Mouse (Mus musculus) common myeloid progenitor, adult 5-6 weeks (primary cell): ENCODE measurements at regions not wholly inside any gene's neighbourhood (a gene's known extent, or its start where the extent isn't known, plus 50 kb on each side); places are given as distances from the start of the nearest gene placed in this dataset.

Source experiments
- ATAC-seq: replicated peaks from 2 replicates; pipeline ENCODE4 v1.8.0; 2016; ENCODE audit warnings: low read depth, mild to moderate bottlenecking, moderate TSS enrichment, inconsistent platforms; ENCODE audit not compliant: poor library complexity, severe bottlenecking

DNA sequence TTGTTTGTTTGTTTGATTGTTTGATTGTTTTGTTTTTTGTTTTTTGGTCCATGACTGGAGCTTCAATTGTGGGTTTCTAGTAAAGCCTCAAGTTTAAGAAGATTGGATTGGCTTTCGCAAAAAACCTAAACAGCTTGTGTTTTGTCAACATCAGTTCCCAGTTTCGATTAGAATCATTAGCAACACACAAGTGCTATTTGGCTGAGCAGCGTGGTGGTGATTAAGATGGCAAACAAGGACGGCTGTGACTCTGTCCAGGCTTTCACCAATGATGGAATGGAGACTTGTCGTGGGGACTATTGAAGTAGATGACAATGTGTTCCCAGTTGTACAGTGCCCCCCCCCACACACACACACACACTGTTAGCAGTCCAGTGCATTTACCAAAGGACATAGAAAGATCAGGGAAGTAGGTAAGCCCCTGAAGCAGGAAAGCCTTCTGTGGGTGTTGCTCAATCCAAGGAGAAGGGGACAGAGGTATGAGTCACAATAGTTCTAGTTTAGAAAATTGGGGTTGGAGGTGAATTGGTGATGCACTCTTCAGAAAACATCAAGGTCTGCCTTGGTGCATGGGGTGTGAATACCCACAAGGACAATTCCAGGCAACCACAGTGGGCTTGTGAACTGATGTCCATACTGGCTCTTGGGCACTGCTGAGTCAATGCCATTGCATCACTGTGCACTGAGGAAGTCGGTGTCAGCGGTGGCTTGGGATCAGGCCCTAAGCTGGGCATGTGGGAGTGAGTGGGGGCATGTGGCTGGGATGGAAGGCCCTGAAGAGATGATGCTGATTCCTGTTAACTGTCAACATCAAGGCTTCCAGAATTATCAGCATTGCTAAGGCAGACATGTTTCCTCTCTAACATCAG is 174.5 kb upstream of the Cox10 start:
- ATAC-seq = peak; percentile 36; the same call in 1 of the 2 replicates

DNA sequence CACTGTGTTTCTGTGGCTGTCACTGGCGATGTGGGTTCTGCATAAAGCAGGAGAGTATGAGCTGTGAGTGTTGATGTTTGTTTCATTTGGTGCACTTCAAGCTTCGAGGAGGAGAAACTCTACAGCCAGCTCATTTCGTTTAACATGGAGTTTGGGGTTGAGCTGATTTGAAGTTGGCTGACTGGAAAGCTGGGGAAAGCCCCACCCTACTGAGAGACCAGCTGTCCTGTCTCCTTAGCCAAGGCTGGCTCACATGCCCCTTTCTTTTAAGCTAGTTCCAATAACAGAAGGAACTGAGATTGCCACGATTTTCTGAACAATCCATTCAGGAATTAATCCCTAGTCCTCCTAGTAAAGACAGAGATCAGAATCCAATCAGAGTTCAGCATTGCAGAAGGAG is 157.6 kb upstream of the Cox10 start:
- no peak for ATAC-seq

DNA sequence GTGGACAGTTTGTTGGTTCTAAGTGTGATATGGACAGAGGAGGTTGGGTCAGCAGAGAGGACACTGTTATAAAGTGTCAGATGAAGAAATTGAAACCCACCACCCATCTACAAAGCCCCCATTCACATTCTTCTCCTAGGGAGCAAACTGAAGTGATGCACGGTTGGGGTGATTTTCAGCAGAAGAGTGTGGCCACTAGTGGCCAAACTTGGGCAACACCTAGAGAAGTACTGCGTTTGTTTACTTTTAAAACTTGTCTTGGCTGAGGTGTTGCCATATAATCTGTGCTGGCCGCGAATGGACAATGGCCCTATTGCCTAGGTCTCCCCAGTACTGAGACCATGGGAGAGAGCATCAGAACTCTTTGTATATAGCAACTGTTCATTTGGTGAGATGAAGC is 150.8 kb upstream of the Cox10 start:
- ATAC-seq = 0 out of 2 replicates have a peak, but pooled peaks have one; percentile 25

DNA sequence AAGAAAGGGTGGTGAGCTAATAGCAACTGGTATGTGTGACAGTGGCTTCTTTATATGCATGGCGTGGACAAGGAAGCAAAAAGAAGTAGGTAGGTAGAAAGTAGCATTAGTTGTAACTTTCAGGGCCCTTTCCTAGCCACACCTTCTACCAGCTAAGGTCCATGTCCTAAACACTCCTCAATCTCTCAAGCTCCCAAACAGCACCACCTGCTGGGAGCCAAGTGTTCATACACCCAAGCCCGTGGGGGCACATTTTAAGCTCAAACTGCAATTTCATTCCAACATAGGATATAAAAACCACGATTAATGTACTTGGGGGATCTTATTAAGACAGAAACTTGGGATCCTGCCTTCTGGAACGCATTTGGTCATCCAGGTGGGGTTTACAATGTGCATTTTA is 141.6 kb upstream of the Cox10 start:
- ATAC-seq = no peak

DNA sequence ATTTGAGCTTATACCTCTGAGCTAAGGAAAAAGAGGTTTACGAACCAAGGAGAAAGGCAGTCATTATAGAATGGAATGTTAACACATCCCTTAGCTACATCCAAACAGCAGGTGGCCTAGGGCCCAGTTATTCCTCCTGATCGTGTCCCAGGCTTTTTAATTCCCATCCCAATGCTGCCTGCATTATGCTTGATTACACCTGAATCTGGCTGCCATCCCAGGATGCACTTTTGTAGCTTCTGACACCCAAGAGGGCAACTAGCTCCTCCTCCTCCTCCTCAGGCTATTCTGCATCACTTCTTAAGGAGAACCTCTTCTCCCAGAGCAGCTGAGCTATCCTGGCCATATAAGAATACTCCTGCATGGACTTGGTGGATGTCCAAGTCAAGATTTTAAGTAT is 137.9 kb upstream of the Cox10 start:
- ATAC-seq = no peak

DNA sequence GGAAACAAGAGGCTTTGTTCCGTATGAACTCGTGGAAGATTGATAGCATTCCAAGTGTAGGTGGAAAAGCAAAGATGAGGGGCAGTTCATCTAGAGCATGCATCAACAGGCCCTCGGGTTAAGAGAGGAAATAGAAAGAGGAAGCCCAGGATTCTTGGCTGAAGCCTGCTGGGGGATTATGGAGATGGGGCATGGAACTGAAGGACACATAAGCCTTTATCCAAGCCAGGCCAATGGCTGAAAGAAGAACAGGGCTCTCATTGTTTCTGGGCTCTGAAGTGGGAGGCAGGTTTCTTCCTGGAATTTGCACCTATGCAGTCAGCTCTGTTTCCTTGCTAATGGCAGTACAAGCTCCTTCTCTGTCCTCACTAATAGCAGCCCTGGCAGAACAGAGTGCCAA is 131.6 kb upstream of the Cox10 start:
- no peak for ATAC-seq

DNA sequence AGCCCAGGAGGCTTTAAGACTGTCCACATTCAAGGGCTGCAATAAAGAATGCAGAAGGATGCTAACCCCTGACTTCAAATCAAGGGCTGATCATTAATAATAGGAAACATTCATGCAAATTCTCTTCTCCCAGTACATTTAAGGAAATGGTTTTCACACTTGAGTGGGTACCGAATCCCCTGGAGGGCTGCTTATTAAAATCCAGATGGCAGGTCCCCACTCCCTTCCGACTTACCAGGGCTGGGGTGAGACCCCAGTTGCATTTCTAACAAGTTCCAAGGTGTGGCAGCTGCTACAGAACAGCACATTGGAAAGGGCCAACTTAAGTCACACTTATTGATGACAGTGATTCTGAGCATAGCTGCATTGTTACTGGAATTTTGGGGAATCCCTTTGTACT is 129.0 kb upstream of the Cox10 start:
- no peak for ATAC-seq

DNA sequence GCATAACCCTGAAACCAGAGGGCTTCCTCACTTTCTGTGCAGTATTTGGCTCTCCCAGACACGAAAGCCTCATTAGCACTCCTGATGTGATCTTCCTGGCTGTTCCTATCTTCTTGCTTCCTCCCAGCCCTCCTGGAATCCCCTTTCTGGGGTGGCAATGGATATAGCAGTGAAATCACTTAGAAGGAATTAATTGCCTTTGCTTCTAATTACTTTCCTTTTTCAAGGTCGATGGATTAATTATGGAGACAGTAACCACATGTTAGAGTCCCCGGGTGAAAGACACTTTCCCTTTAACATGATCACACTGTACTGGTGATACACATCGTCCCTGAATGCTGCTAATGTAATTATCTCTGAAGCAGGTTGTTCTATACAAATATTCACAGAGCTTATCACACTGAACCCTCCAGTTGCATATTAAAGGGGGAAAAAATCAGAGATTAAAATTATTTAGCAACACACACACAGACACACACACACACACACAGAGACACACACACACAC is 128.1 kb upstream of the Cox10 start:
- no peak for ATAC-seq

DNA sequence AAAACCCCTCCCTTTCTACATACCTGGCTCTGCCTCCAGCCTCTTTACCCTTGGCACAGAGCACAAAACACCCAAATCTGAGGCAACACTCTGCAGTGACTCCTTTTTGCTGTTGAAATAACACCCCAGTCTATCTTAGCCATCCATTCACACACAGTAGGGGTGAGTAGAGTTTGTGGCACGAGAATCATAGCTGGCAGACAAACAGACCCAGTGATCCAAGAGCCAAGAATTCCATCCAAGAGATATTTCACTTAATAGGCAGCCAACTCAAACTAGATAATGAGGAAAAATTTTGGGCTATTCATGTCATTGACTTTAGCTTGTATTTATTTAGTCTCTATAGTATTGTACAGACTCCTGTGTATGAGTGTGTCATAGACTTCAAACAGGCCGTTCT is 126.9 kb upstream of the Cox10 start:
- ATAC-seq = no peak

DNA sequence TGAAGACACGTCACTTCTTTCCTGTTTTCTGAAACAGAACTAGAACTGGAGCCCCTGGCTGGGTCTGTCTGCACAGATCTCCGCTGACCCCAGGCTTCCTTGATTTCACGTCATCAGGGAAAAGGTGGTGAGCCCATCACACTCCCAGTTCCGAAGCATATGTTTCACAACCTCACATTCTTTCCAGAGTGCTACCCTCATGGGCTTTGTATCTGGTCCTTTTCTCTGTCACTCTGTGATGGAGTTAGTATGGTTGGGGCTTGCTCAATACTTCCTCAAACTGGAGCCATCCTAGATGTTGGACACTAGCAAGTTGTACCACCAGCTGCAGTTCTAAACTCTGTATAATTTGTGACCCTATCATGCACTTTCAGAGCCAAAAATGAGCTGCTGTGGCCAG is 125.8 kb upstream of the Cox10 start:
- ATAC-seq = peak; percentile 46

DNA sequence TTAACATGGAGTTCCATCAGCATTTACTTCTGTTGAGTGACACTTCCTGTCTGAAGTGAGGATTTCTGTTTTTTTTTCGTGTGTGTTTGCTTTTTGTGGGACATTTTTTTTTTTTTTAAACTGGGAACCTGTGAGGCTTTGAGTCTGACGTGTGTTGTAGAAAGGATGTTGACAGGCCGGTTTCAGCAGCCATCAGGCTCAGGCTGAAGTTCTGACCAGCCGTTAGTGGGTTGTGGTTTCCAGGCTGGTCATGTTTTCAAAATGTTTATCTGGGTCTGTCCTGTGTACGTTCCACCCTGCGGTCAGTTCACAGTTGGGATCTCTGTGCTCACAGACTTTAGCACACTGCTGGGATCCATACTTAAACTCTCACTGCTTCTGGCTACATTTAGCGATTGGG is 125.0 kb upstream of the Cox10 start:
- ATAC-seq = peak; percentile 79

DNA sequence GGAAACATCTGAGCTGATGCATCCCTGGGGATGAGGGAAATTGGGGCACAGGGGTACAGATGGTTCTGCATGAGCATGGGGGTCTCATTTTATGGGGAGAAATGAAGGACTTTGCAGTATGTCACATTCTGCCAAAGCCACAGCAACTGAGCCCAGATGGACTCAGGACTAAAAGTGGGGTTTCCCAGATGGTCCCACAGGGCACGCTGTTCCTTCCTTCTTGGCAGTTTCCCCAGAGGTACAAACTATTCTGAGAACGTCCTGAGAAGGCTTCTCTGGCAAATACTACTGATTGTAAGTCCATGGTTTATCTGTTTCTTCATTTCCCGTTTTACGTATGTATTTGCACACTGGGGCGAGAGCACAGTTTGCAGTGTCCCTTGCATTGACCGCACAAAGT is 121.6 kb upstream of the Cox10 start:
- no peak for ATAC-seq

DNA sequence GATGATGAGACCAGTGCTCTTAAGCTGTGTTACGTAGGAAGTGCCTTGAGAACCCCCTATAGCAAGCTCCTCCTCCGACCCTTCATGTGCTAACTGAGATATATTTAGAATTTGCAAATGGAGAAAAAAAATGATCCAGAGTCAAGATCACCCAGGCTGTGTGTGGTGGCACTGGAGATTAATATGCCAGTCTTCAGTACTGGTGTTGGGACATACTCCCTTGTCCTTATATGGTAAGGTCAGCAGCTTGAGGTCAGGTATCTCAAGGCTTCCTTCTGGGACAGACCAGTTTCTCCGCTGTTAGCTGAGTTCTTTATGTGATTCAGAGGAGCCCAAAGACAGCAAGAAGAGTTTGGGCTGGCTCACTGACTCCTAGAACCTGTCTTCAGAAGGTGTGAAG is 116.0 kb upstream of the Cox10 start:
- no peak for ATAC-seq

DNA sequence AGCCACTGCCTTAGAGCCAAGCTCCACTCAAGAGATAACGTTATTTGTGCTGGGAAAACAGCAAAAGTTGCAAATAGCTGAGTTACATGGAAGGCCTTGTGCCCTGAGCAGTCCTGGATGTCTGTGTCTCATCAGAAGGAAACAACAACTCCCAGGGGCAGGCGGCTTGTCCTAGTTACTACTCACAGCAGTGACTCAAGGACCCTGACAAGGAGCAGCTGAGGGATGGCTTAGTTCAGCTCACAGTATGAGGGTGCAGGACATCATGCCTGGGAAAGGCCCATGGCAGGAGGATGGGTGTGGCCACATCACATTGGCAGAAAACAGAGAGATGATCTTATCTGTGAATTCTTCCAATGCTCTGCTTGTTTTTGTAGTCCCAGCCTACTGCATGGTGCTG is 109.4 kb upstream of the Cox10 start:
- 0 out of 2 replicates have a peak, but pooled peaks have one; percentile 8 for ATAC-seq

DNA sequence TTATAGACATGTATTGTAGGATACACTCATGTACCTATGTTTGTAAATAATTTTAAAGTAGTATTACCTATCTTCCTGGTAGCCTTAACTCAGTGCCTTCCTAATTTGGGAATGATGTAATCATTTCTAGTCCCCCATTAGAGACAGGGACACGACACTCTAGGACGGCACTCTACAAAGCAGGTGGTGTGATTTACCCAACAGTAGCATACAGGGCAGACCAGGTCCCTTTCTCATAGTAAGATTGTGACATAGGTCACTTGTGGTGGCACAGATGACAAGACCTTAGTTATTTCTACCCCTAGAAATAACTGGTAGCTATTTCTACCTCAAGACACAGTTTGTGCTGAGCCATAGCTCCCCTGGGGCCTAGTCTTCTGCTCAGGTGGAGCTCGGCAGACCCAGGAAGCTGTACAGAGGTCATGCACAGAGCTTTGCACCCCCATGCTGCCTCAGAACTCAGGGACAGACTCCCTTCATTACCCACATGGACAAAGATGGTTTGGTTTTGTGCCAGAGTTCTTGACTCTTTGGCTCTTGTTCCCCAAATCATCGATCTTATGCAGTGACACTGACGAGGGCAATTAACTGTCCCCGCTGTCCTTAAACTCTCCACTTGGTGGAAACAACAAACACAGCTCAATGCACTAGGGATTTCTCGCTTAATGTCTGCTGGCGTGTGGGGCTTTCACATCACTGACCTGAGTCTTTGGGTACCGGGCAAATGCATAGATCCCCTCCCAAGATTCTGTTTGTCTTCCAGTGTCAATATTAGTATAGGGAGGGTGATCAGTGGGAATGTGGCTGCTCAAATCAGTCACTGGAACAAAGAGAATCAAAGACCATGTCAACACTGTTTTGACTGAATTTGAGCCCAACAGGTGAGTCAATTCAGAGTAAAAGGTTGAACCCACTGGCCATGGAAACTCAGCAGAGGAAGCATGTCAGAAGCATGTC is 108.5 kb upstream of the Cox10 start:
- ATAC-seq = no peak

DNA sequence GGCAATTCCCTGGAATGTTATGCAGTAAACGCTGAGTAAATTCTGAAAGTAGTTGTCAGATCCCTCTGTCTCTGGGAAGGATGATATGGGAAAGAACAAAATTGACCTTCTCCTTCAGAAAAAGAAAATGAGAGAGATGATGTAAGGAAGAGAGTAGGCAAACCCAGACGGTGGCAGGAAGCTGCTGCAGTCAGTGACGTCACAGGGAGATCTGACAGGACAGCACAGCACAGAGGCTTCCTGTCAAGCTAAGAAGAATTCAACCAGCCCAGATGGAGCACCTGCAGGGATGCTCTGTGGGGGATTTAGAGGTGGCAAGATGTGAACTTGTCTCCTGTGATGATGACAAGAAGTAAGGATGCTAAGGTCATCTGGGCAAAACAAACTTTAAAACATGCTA is 107.7 kb upstream of the Cox10 start:
- no peak for ATAC-seq

DNA sequence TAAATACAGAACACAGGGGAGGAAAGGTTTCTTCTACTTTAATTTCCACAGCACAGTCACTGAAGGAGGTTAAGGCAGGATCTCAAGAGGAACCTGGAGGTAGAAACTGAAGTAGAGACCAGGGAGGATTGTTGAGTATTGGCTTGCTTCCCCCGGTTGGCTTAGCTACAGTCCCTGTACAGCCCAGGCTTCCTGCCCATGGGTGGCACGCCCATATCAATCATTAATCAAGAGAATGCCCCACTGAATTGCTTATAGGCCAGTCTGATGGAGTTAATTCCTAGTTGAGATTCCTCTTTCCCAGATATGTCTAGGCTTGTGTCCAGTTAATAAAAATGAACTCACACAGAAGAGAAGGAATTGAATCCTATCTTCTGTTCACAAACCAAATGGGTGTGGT is 107.3 kb upstream of the Cox10 start:
- no peak for ATAC-seq

DNA sequence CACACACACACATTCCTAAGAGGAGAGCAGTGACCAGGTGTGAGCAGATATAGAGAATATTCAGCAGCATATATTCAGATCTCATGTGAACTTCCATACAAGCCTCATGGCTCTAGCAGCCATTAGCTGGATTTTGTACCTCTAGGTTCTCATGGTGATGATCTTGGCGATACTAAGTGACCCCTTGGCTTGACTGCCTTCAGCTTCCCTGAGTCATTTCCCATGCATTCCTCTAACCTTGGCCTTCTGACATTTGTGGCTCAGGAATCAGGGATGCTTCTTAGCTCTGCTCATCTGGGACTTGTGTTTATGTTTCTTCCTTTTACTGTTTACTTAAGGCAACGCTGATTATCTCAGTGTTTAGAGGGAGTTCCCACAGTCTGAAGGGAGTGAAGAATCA is 100.8 kb upstream of the Cox10 start:
- no peak for ATAC-seq

DNA sequence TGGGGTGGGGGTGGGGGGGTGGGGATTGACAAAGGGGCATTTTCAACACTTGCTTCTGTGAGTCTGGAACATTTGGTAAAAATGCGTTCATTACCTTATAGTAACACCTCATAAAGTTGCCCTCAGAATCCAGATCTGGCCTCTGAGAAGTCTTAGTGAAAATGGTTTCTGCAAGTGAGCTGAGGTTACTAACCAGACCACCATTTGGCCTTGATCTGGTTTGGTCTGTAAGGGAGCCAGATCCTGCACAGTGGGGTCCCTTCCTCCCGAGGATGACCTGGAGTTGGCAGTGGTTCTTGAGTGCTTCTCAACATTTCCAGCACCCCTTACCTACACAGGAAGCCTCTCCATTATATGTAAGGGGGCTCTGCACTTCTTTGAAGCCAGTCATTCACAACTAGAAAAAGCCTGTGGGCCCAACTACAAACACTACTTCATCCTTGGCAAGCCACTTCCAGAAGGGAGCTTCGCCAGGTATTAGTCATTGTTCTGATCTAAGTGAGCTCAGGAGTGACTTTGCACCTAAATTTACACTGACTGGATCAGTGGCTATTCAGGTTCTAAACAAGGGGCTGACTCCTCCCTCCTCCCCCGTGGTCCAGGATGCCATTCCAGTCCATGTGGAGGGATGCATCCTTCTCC is 94.3 kb upstream of the Cox10 start:
- no peak for ATAC-seq

DNA sequence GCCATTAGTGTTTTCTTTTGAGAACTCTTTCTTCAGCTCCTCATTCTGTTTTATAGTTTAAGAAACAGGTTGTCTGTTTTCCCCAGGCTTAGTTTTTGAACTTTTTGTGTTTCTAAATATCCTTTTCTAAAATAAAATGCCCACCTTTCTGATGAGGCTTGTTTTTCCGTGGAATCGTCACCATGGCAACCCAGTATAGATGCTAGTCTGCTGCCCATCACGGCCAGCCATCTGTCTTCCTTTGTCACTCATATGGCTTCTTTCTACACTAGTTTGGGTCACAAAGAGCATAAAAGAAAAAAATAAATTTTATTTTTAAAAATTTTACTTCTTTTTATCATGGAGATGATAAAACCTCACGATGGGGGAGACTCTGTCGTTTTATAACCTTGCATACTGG is 93.7 kb upstream of the Cox10 start:
- no peak for ATAC-seq
